Mouse (Mus musculus): ENCODE data around the gene CT030661.1. TPM values are rescaled to one million over a fixed set of nuclear protein-coding genes. Genes with fewer than 3 reads are reported as not detected.
A peak's percentile ranks its signal among the peaks of the same experiment; 100 is the strongest.
"Not testable (repeated sequence)": the region's sequence is repeated elsewhere in the genome, so short reads cannot be mapped to it uniquely, and the experiment has no call there.

CT030661.1 gene
- 10.4 and 12.1 TPM in 2 replicates for polyA plus RNA-seq (2015; fragmentation: Nextera tagmentation; extraction: Ambion mirVana)

GRCm38 (mm10) chr17:22314730-22315226 is at the start of gene CT030661.1:
Gene CT030661.1, minus strand, starts transcription at chr17:22314837.
- ATAC-seq (ENCODE audit: low FRiP score) = peak; percentile 100
- Histone ChIP-seq H3K4me2 (peak within 1 kb of the TSS; percentile 59), H3K27ac (replicated peaks) (peak within 1 kb of the TSS; percentile 78), H3K4me3 (replicated peaks) (peak within 1 kb of the TSS; percentile 62), H3K9ac (replicated peaks) (peak within 1 kb of the TSS; percentile 77)
- not testable (repeated sequence) for H3K9me3 ChIP-seq (replicated peaks); H3K4me1 ChIP-seq; H3K27me3 ChIP-seq (replicated peaks); H3K36me3 ChIP-seq
- WGBS = under 1% methylated on average over 20 of the region's 20 CpGs

- no peak overlapping the region for H3K4me3 ChIP-seq (replicated peaks)
- H3K4me2 ChIP-seq = no peak overlapping the region
- H3K27ac ChIP-seq (replicated peaks) = no peak overlapping the region
- H3K27me3 ChIP-seq (replicated peaks) = no peaks in the 10 kb centered on the region
- peaks cover 18% of the 10 kb centered on the region for H3K36me3 ChIP-seq
- H3K9ac ChIP-seq (replicated peaks) = no peak overlapping the region
- H3K9me3 ChIP-seq (replicated peaks) = peaks cover 14% of the 10 kb centered on the region
- peaks cover 19% of the 10 kb centered on the region for H3K4me1 ChIP-seq
- WGBS = 98% methylated on average over 3 of the region's 3 CpGs
- no peak for ATAC-seq (ENCODE audit: low FRiP score)
Measured at GRCm38 (mm10) chr17:22363895-22364294, 49.3 kb upstream of the CT030661.1 start.

GRCm38 (mm10) chr17:22361101-22361781 is 46.6 kb upstream of the CT030661.1 start, which contains the start of the genes Zfp944 and Zfp758:
Gene Zfp944, minus strand, starts transcription at chr17:22361400.
Gene Zfp758, plus strand, starts transcription at chr17:22361453.
- Histone ChIP-seq H3K9ac (replicated peaks) (peak within 1 kb of the TSS; percentile 63), H3K4me2 (peak within 1 kb of the TSS; percentile 62), H3K4me1 (peaks cover 19% of the 10 kb centered on the region), H3K4me3 (replicated peaks) (peak within 1 kb of the TSS; percentile 57), H3K27ac (replicated peaks) (peak within 1 kb of the TSS; percentile 76)
- under 1% methylated on average over 32 of the region's 43 CpGs for WGBS
- not testable (repeated sequence) for H3K36me3 ChIP-seq; H3K9me3 ChIP-seq (replicated peaks); H3K27me3 ChIP-seq (replicated peaks)
- peak; percentile 98 for ATAC-seq (ENCODE audit: low FRiP score)

GRCm38 (mm10) chr17:22360572-22360971 is 45.9 kb upstream of the CT030661.1 start:
- Histone ChIP-seq H3K27ac (replicated peaks) (peak overlapping the region; percentile 51; the same call in 1 of the 2 replicates), H3K4me2 (peak overlapping the region; percentile 62), H3K36me3 (peaks cover 12% of the 10 kb centered on the region), H3K9ac (replicated peaks) (peak overlapping the region; percentile 50), H3K4me1 (peaks cover 19% of the 10 kb centered on the region), H3K9me3 (replicated peaks) (0 out of 2 replicates have a peak, but pooled peaks cover 4% of the 10 kb centered on the region), H3K4me3 (replicated peaks) (peak overlapping the region; percentile 57), H3K27me3 (replicated peaks) (no peaks in the 10 kb centered on the region)
- WGBS = 31% methylated on average over 5 of the region's 5 CpGs
- ATAC-seq (ENCODE audit: low FRiP score) = peak; percentile 7; the same call in 1 of the 2 replicates

- no peak overlapping the region for H3K9ac ChIP-seq (replicated peaks)
- no peak overlapping the region for H3K4me2 ChIP-seq
- no peak overlapping the region for H3K4me3 ChIP-seq (replicated peaks)
- H3K27me3 ChIP-seq (replicated peaks) = no peaks in the 10 kb centered on the region
- ATAC-seq (ENCODE audit: low FRiP score) = no peak
- H3K27ac ChIP-seq (replicated peaks) = no peak overlapping the region
- no peaks in the 10 kb centered on the region for H3K9me3 ChIP-seq (replicated peaks)
- H3K4me1 ChIP-seq = no peaks in the 10 kb centered on the region
- H3K36me3 ChIP-seq = peaks cover 30% of the 10 kb centered on the region
Measured at GRCm38 (mm10) chr17:22352794-22353193, 38.2 kb upstream of the CT030661.1 start.

- ATAC-seq (ENCODE audit: low FRiP score) = peak; percentile 35
- Histone ChIP-seq H3K4me3 (replicated peaks) (peak overlapping the region; percentile 62), H3K27ac (replicated peaks) (peak overlapping the region; percentile 78), H3K9ac (replicated peaks) (peak overlapping the region; percentile 77), H3K4me2 (peak overlapping the region; percentile 59)
- WGBS = 9% methylated on average over 2 of the region's 2 CpGs
- H3K4me1 ChIP-seq; H3K36me3 ChIP-seq; H3K9me3 ChIP-seq (replicated peaks); H3K27me3 ChIP-seq (replicated peaks): not testable (repeated sequence)
Measured at GRCm38 (mm10) chr17:22315247-22315646, 610 bp upstream of the CT030661.1 start.

GRCm38 (mm10) chr17:22314219-22314618 is 418 bp downstream of the CT030661.1 start:
- peak overlapping the region; percentile 59 for H3K4me2 ChIP-seq
- peak overlapping the region; percentile 78 for H3K27ac ChIP-seq (replicated peaks)
- peak overlapping the region; percentile 77 for H3K9ac ChIP-seq (replicated peaks)
- ATAC-seq (ENCODE audit: low FRiP score) = peak; percentile 83
- not testable (repeated sequence) for H3K9me3 ChIP-seq (replicated peaks); H3K27me3 ChIP-seq (replicated peaks); H3K4me1 ChIP-seq; H3K36me3 ChIP-seq
- peak overlapping the region; percentile 62 for H3K4me3 ChIP-seq (replicated peaks)
- WGBS = 1% methylated on average over 3 of the region's 3 CpGs

Other genes with a start within 250 kb of the CT030661.1 start
- 1.5 and 1.7 TPM in 2 replicates for gene Zfp947, start 148.6 kb downstream of the CT030661.1 start, polyA plus RNA-seq (2015; fragmentation: Nextera tagmentation; extraction: Ambion mirVana)
- gene Zfp994, start 89.2 kb downstream of the CT030661.1 start, polyA plus RNA-seq (2015; fragmentation: Nextera tagmentation; extraction: Ambion mirVana) = 3.4 and 4.0 TPM in 2 replicates
- gene Zfp944, start 46.6 kb upstream of the CT030661.1 start, polyA plus RNA-seq (2015; fragmentation: Nextera tagmentation; extraction: Ambion mirVana) = 11.6 and 12.3 TPM in 2 replicates
- gene Zfp758, start 46.6 kb upstream of the CT030661.1 start, polyA plus RNA-seq (2015; fragmentation: Nextera tagmentation; extraction: Ambion mirVana) = 7.2 and 8.8 TPM in 2 replicates
- gene Zfp946, start 109.4 kb upstream of the CT030661.1 start, polyA plus RNA-seq (2015; fragmentation: Nextera tagmentation; extraction: Ambion mirVana) = 30.9 and 37.4 TPM in 2 replicates

All from neural tube, embryonic 15.5 days (tissue).